Mouse (Mus musculus): ENCODE results near the gene Taf3.

DNA sequence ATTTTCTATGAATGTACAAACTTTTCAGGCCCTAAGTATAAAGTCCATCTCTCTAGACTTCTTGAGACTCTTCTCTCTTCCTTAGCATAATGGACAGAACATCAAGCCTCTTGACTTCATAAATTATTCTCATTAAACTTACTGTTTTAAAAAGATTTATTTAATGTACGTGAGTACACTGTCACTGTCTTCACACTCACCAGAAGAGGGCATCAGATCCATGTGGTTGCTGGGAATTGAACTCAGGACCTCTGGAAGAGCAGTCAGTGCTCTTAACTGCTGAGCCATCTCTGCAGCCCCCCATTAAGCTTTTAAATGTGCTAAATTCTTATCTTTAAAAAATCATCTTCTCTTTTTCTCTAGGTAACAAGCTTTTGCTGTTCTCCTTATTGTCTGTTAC lies 105.4 kb downstream of the Taf3 start:
- TF ChIP-seq POLR2A (IDR thresholded peaks at IDR 0.05; ENCODE audit: insufficient read depth, low read depth, low read length) (no peak), CTCF (IDR thresholded peaks at IDR 0.05) (peak; percentile 57)
